Mouse (Mus musculus): ENCODE results near the gene Bzw1.

DNA sequence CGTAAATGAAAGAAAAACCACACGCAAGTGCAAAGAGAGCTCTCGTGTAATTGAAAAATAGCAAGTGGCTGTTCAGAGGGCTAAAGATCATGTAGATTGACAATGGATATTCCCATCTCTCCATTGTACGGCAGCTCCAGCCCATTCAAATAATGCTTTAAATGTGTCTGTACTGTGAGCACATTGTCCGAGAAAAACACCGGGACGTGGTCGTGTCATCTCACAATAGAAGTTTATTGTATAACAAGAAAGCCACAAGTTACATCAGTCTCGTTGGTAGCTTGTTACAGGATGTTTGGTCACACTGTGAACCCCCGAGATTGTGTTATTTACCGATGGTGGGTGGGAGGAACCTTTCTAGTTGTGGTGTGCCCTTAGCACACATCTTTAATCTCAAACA lies 53.2 kb downstream of the Bzw1 start:
- TF ChIP-seq BHLHE40 (IDR thresholded peaks at IDR 0.05; ENCODE audit: borderline replicate concordance, low read depth, low read length): no peak
- TF ChIP-seq TAL1 (IDR thresholded peaks at IDR 0.05; ENCODE audit: low read length): no peak
- no peak for TF ChIP-seq CTCF (IDR thresholded peaks at IDR 0.05 in 2 of 3, conservative IDR thresholded peaks at IDR 0.05 in 1 of 3; ENCODE audit: control insufficient read depth in 1 of 3, insufficient read depth in 1 of 3, low read depth in 2 of 3, low read length in 3 of 3, poor library complexity in 1 of 3, severe bottlenecking in 1 of 3)
- no peak for TF ChIP-seq MXI1 (IDR thresholded peaks at IDR 0.05; ENCODE audit: low read depth, low read length)
- no peak for TF ChIP-seq POLR2AphosphoS2 (IDR thresholded peaks at IDR 0.05; ENCODE audit: low read length)
- TF ChIP-seq TBP (IDR thresholded peaks at IDR 0.05; ENCODE audit: low read depth, low read length): no peak
- TF ChIP-seq ZMIZ1 (IDR thresholded peaks at IDR 0.05; ENCODE audit: low read depth, low read length): no peak
- TF ChIP-seq USF1 (IDR thresholded peaks at IDR 0.05; ENCODE audit: low read depth, low read length): no peak
- no peak for TF ChIP-seq HCFC1 (IDR thresholded peaks at IDR 0.05; ENCODE audit: low read depth, low read length)
- TF ChIP-seq USF2 (IDR thresholded peaks at IDR 0.05; ENCODE audit: borderline replicate concordance in 1 of 2, insufficient read depth in 1 of 2, low read depth in 1 of 2, low read length in 2 of 2): no peak
